Mouse (Mus musculus) intestine, embryonic 16.5 days (tissue): ENCODE results near the gene Rabif. TPM values are rescaled to one million over a fixed set of nuclear protein-coding genes. Genes with fewer than 3 reads are reported as not detected.

Source experiments
- ATAC-seq: fragments of 200-750 bp; cut with Nextera tagmentation; 2 replicates; pipeline ENCODE4 v1.8.0; 2017; ENCODE audit warnings: moderate TSS enrichment, moderate library complexity
- H3K27ac ChIP-seq: fragments of 300-500 bp; sonication (generic); 2 replicates; pipeline ENCODE4 v1.5.1; 2014; ENCODE audit warnings: mild to moderate bottlenecking, low read length
- H3K27me3 ChIP-seq: fragments of 300-500 bp; sonication (generic); replicated peaks from 2 replicates; pipeline ENCODE4 v1.6.1; 2014; ENCODE audit warnings: low read length, control low read depth, mixed read lengths; ENCODE audit not compliant: control insufficient read depth, insufficient read depth
- H3K36me3 ChIP-seq: fragments of 300-500 bp; sonication (generic); 2 replicates; pipeline ENCODE4 v1.6.1; 2014; ENCODE audit warnings: low read length, control low read depth; ENCODE audit not compliant: control insufficient read depth, insufficient read depth
- H3K4me1 ChIP-seq: fragments of 300-500 bp; sonication (generic); 2 replicates; pipeline ENCODE4 v1.6.1; 2014; ENCODE audit warnings: low read length, control low read depth, mixed read lengths; ENCODE audit not compliant: control insufficient read depth, insufficient read depth
- H3K4me2 ChIP-seq: fragments of 300-500 bp; sonication (generic); 2 replicates; pipeline ENCODE4 v1.6.1; 2014; ENCODE audit warnings: low read depth, low read length, control low read depth
- H3K4me3 ChIP-seq: fragments of 300-500 bp; sonication (generic); 2 replicates; pipeline ENCODE4 v1.5.1; 2014; ENCODE audit warnings: mild to moderate bottlenecking, low read length
- H3K9ac ChIP-seq: fragments of 300-500 bp; sonication (generic); 2 replicates; pipeline ENCODE4 v1.6.1; 2014; ENCODE audit warnings: low read depth, low read length
- H3K9me3 ChIP-seq: fragments of 300-500 bp; sonication (generic); 2 replicates; pipeline ENCODE4 v1.6.1; 2016; ENCODE audit warnings: low read length, control low read depth; ENCODE audit not compliant: control insufficient read depth
- WGBS: fragments of 180-500 bp; shearing (Covaris S2); extraction: QIAGEN DNeasy Blood & Tissue Kit; methylation state at CpG from one replicate; pipeline ENCODE4 v1.1.7; 2014; 5-methylcytosine and 5-hydroxymethylcytosine counted together
- polyA plus RNA-seq: library from polyadenylated mRNA; unstranded; fragments of >200 nt; fragmentation: Nextera tagmentation; extraction: Ambion mirVana; gene quantifications from 2 replicates; pipeline ENCODE4 v1.2.1, GENCODE M21; 2015

Rabif gene
- polyA plus RNA-seq, 1 experiment from 2014 or later, result 41.2 TPM

- Histone ChIP-seq H3K9ac (peak overlapping the region; percentile 78), H3K27ac (peak overlapping the region; percentile 84), H3K4me3 (peak overlapping the region; percentile 59), H3K4me1 (peaks cover 25% of the 10 kb centered on the region), H3K27me3 (no peaks in the 10 kb centered on the region), H3K9me3 (no peaks in the 10 kb centered on the region), H3K36me3 (no peaks in the 10 kb centered on the region), H3K4me2 (peak overlapping the region; percentile 96)
- WGBS, result under 1% methylated on average over 35 of the region's 35 CpGs
- peak; percentile 94 for ATAC-seq
Measured at GRCm38 (mm10) chr1:134556671-134557218, 62.3 kb downstream of the Rabif start.

Other genes with a start within 250 kb of the Rabif start
- 0.32 TPM in 2 replicates for gene Myog, start 204.7 kb upstream of the Rabif start, polyA plus RNA-seq
- gene Ppfia4, start 161.7 kb upstream of the Rabif start, polyA plus RNA-seq, result 4.6 and 4.7 TPM in 2 replicates
- 84.9 and 88.6 TPM in 2 replicates for gene Tmem183a, start 132.7 kb upstream of the Rabif start, polyA plus RNA-seq
- 0.07 TPM in 1 of 2 replicates, not detected in the other for gene 4933406M09Rik, start 108.7 kb upstream of the Rabif start, polyA plus RNA-seq
- 32.3 and 38.6 TPM in 2 replicates for gene Cyb5r1, start 89.1 kb upstream of the Rabif start, polyA plus RNA-seq
- gene Adipor1, start 79.3 kb upstream of the Rabif start, polyA plus RNA-seq, result 78.7 and 82.8 TPM in 2 replicates
- 19.0 and 20.5 TPM in 2 replicates for gene Klhl12, start 39.1 kb upstream of the Rabif start, polyA plus RNA-seq
- not detected in 2 replicates for gene Mgat4e, start 55.0 kb downstream of the Rabif start, polyA plus RNA-seq
- 25.4 and 26.3 TPM in 2 replicates for gene Kdm5b, start 65.5 kb downstream of the Rabif start, polyA plus RNA-seq
- gene Syt2, start 152.0 kb downstream of the Rabif start, polyA plus RNA-seq, result 1.1 and 1.4 TPM in 2 replicates